Mouse (Mus musculus): Measurements from ENCODE around the gene Mrpl18.
"Not testable (repeated sequence)": the region's sequence is repeated elsewhere in the genome, so short reads cannot be mapped to it uniquely, and the experiment has no call there.

Gene Mrpl18

DNA sequence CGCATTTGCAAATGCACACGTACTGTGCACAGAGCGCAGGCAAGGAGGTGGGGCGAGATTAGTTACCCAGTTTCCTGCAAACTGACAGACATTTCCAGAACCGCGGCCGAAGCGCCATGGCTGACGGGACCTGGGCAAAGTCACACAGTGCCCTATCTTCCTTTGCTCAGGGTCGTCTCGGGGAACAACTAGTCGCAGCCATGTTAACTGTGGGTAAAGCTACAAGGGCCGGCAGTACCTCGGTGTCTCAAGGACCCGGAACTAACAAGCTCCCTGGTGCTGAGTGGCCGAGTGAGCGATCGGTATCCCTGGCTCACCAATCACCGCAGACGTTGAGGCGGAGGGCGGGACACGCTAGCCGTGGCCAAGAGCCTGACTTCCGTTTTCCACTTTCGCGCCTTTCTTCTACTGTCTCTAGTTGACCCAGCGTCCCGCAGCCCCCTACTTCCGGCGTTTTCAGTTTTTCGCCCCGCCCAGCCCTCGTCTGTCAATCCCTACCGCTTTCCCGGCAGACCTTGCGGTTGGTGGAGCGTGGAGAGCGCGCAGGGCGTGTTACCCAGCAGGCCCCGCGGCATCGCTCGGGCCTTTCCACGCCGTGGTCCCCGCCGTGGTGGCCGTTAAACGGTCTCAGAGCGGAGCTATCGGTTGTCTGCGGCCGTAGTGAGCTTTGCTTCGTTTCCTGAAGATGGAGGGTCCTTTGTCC lies at the start of gene Mrpl18:
Mrpl18 (minus strand) TSS at position 465 of the 703 bp plus-strand sequence.
- DNase-seq (ENCODE audit: inconsistent ontology term): peak; percentile 99

DNA sequence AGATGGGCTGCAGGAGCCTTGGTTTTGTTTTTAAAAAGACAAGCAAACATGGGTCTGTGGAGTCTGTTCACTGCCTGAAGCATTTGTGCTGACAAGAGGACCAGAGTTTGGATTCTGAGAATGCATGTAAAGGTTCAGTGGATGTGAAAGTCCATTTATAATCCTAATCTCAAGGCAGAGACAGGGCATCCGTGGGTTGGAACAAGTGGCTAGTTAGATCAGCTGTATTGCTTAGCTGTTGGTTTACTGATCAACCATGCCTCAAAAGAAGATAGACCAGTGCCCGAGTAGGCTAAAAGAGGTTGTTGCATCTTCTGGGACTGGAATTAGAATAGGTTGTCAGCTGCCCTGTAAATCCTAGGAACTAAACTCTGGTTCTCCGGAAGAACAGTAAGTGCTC lies 47.3 kb upstream of the Mrpl18 start:
- DNase-seq (ENCODE audit: inconsistent ontology term): no peak

DNA sequence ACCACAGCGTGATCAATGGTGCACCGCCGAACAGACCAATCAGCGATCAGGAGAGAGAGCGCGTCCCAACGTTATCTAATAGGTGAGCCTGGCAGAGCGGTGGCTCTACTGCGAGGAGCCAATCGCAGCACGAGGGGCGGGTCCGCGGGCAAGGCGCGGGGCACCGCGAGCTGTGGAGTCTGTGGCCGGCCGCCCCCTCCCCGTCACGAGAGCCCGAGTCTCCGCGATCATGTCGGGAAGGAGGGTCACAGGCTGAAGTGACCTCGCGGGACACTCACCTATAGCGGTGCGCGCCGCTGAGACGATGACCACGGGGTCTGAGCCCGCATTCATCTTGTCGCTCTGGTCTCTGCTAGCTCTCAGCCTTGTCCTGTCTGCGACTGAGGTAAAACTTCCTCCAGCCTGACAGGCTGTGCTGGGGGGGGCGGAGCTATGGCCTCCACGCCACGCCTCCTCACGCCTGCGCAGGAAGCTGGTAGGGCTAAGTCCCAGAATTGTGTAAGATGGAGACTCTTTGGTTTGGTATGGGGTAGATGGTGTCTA lies 44.3 kb upstream of the Mrpl18 start, which contains the start of gene Acat2:
Acat2 (minus strand) TSS at position 417 of the 543 bp plus-strand sequence.
- peak; percentile 95 for DNase-seq (ENCODE audit: inconsistent ontology term)

DNA sequence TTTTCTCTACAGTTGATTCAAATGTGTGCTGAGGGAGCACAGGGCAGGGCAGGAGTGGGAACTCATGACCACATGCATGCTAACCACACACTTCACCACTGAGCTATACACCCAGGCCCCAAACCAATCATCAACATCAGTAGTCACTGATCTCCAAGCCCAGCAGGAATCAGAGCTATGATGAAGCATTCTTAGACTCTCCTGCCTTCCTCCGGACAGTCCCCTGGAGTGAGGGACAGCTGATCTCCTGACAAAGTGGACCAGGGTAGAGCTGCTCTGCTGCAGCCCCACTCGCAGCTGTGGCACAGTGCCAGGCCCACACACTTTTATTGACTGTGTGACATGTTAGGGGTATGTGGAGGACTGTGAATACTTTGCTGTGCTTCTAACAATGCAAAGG lies 43.2 kb upstream of the Mrpl18 start:
- DNase-seq (ENCODE audit: inconsistent ontology term): not testable (repeated sequence)

DNA sequence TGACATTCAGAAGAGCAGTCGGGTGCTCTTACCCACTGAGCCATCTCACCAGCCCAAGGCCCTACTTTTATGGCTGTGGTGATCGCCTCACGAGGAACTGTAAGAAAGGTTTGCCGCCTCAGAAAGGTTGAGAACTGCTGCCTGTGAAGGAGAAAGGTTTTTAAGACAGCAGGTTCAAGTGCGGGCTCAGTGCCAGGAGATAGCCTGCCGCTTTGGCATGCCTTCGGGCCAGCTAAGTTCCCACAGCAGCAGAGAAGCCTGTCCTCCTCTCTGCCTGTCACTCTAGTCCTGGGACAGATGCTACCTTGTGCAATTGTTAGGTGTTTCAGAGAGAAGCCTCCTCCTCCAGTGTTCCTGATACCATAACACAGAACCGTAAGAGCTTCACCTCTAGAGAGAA lies 40.5 kb upstream of the Mrpl18 start:
- no peak for DNase-seq (ENCODE audit: inconsistent ontology term)

DNA sequence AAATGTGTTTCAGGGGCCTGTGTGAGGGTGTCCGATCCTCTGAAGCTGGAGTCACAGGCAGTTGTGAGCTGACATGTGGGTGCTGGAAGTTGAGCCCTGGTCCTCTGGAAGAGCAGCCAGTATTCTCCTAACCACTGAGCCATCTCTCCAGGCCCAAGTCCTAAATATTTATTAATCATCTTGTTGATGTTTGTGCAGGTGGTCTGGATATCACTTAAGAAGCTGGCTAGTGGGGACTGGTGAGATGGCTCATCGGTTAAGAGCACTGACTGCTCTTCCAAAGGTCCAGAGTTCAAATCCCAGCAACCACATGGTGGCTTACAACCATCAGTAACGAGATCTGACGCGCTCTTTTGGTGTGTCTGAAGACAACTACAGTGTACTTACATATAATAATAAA lies 33.5 kb upstream of the Mrpl18 start:
- no peak for DNase-seq (ENCODE audit: inconsistent ontology term)

DNA sequence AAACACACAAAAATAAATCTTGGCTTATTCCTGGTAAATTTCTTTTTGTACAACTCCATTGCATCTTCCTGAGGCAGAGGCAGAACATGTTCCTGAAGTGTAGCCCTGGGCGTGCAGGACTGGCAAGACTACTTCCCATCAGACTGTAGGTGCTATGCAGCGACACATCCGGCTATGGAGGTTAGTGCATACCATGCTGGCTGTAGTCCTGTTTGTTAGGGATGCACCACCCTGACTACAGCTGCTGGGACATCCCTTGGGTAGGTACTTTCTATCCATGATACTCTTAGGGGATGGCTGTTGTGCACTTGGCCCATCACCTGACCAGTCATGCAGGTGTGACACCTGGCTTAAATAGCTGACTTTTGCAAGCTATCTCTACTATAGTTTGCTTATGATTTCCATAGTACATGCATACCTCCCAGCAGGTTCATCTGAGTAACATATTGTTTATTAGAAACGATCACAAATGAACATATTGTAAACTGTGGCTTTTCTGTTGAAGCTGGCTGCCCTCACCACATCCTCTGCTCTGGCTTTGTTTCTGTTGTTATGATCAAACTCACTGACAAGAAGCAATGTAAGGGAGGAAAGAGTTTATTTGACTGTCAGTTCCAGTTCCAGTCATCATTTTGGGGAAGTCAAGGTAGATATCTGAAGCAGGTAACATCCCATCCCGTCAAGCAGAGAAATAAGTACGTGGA lies 26.5 kb upstream of the Mrpl18 start:
- DNase-seq (ENCODE audit: inconsistent ontology term): no peak

DNA sequence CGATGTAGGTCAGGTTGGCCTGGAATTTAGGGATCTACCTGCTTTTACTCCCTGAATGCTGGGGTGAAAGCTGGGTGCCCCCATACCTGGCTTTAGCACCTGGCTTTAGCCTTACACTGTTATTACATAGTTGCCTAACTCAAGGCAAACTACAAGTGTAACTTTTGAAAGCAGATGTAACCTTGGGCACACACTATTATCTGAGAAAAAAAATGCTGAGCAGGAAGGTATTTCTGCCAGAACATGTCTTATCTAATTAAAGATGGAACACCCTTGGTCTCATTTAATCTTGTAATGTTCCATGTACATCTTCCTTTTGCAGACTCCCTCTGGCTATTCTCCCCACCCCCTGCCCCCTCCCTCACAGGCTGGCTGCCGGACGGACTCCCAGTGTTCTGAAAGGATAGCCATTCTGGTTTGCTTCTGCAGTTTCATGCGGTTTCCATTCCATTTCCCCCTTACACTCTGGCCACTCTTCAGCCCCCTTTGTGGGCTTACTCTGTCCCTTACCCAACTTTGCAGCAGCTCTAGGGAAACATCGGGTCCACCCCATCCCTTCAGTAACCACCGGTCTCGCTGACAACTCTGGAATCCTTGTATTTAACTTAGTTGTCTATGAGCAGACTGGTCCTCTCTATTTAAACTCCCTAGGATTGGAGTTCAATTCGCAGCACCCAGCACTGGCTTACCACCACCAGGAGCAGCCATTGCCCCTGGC lies 25.6 kb upstream of the Mrpl18 start:
- no peak for DNase-seq (ENCODE audit: inconsistent ontology term)

DNA sequence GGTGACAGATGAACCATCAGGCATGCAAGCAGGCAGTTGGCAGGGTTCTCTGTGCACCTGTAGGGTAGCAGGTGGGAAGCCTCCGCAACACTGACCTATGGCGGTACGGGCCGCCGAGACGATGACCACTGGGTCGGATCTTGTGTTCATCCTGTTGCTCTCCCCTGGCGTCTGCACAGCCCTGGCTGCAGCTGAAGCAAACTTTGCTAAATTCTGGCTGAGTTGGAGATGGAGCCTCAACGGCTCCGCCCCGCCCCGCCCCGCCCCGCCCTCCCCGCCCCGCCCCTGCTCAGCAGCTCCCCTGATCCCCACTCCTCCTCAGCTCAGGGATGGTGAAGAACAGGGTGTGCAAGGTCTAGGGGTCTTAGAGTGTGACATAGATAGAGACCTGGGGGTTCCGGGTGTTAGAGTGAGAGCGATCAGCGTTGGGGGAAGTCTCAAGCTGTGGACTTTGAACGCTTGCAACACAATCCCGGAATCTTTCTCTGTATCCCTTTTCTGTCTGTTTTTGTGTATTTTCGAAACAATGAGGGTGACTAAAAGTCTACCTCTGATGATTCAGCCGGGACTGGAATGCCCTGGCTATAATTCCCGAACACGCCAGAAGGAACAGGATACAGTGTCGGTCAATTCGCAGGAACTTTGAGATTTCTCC lies 24.1 kb upstream of the Mrpl18 start, which contains the start of gene Acat3:
Acat3 (minus strand) TSS at position 450 of the 655 bp plus-strand sequence.
- peak; percentile 58 for DNase-seq (ENCODE audit: inconsistent ontology term)

DNA sequence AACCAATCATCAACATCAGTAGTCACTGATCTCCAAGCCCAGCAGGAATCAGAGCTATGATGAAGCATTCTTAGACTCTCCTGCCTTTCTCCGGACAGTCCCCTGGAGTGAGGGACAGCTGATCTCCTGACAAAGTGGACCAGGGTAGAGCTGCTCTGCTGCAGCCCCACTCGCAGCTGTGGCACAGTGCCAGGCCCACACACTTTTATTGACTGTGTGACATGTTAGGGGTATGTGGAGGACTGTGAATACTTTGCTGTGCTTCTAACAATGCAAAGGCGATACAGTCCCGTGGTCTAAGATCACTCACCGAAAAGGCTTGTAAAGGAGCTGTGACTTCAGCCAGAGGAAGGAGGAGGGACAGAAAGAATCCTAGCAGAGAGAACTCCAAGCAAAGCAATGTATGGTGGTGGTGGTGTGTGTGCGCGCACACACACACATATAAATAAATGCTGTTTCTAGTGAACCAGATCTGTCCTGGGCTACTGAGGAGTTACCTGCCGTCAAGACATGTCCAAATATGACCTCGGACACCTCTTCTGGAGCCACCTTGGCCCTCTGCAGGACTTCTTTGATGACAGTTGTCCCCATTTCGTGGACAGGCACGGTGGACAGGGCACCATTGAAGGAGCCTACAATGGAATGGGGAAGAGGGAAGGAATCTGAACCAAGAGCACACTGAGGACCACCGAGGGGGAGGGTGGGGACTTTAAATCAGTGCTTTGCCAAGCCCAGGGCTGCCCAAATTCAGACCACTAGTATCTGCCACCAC lies 23.4 kb upstream of the Mrpl18 start:
- DNase-seq (ENCODE audit: inconsistent ontology term): not testable (repeated sequence)

DNA sequence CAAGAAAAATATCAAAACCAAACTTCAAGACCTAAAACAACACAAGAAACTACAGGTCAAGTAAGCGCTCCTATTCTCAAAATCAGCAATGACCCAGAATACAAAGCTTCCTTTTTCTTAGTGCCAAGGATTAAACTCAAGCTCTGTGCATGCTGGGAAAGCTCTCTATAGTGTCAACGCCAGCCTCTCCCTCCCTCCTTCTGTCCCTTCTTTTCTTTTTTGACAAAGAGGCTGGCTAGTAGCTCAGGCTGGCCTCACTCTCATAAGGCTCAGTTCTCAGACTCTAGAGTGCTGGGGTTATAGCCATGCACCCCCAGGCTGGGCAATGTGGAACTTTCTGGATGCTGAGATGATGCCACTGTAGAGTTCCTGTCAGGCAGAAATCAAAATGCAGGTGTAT lies 21.9 kb upstream of the Mrpl18 start:
- no peak for DNase-seq (ENCODE audit: inconsistent ontology term)

DNA sequence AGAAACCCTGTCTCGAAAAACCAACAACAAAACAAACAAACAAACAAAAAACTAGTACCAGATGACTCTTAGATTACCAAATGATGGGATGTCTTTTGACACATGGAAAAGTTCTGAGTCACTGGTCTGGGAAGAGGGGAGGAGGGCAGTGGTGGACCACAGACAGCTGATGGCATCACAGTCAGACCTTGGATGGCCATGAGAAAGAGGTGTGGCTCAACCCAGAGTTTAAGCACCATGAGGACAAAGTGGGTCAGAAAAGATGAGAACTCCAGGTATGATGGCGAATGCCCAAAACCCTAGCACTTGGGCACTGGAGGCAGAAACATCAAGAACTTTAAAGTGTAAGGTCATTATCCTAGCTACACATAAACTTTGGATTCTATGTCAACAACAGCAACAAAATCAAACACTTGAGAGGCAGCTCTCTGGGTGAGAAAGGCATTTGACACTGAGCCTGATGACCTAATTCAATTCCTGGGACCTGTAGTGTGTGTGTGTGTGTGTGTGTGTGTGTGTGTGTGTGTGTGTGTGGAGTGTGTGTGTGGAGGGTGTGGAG lies 21.3 kb upstream of the Mrpl18 start:
- DNase-seq (ENCODE audit: inconsistent ontology term): peak; percentile 51

DNA sequence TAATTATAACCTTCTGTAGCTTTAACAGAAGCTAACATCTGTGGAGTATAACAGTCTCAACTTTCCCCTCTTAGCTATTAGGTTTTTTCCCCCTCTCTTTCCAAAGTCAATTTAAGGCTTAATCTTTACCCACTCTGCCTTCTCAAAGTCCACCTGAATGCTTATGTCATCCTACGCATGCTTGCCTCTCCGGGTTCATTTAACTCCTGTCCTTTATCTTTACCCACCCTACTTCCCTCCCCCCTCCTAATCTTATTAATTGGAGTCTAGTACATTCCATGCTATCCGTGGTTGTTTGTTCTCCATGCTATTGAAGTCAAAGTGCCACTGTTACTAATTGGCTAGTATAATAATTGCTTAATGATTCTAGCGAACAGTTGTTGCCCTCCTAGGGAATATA lies 19.6 kb upstream of the Mrpl18 start:
- no peak for DNase-seq (ENCODE audit: inconsistent ontology term)

DNA sequence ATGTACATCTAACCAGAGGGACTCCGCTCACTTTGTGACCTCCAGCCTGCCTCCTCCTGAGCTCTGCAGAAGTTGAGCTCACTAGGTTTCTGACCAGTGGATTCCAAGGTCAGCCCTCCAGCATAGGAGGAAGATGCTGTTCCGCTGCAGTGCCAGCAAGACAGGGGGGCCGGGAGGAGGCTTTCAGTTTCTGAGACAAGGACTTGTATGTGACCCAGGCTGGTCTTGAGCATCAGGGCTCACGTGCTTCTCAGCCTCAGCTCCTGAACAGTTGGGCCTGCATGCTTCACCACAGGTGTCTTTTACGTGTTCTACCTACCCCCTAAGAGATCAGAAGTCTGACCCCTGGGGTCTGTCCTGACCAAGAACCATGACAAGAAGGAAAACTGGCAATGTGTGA lies 15.4 kb upstream of the Mrpl18 start:
- not testable (repeated sequence) for DNase-seq (ENCODE audit: inconsistent ontology term)

DNA sequence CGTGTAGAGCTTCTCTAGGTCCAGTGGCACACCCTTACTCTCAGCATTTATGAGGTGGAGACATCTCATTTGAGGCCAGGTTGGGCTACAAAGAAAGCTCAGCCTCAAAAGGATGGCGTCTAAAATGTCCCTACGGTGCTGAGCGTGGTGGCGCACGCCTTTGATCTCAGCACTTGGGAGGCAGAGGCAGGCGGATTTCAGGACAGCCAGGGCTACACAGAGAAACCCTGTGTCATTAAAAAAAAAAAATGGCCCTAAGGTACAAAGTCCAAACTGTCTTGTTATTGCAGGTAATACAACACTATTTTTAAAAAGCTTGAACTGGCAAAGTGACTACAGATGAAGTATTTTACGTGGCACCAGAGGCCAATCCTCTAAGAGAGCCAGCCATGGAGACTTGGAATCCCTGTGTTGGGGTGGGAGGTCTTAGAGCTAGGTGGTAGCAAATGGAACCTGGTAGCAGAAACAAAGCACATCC lies 9.6 kb upstream of the Mrpl18 start:
- DNase-seq (ENCODE audit: inconsistent ontology term): no peak

DNA sequence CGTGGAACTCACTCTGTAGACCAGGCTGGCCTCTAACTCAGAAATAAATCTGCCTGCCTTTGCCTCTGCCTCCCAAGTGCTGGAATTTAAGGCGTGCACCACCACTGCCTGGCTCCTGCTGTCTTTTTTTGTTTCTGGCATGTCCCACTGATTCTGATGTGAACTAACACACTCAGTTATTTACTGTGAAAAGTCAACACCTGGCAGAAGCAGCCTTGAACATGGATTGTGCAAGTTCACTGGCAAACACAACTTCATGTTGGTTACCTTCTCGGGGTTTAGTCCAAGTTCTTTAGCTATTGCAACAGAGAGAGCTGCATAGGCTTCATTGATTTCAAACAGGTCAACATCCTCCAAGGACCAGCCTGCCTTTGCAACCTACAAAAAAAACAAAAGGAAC lies 8.9 kb upstream of the Mrpl18 start:
- DNase-seq (ENCODE audit: inconsistent ontology term): no peak

DNA sequence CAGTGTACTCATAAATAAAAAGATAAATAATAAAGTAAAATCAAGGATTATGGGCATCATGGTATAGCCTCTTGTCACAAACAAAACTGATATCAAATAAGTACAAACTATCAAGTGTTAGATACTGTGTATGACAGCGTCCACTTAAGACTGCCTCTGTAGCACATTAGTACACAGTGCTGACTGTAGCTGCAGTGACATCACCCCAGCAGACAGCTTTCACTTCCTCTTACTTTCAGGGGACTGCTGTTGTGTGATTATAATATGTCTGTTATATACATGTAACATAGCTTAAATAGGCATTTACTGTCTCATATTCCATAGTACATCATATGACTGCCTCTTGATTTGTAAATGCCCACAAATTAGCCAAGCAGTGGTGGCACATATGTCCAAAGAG lies 4.9 kb upstream of the Mrpl18 start:
- DNase-seq (ENCODE audit: inconsistent ontology term): no peak

DNA sequence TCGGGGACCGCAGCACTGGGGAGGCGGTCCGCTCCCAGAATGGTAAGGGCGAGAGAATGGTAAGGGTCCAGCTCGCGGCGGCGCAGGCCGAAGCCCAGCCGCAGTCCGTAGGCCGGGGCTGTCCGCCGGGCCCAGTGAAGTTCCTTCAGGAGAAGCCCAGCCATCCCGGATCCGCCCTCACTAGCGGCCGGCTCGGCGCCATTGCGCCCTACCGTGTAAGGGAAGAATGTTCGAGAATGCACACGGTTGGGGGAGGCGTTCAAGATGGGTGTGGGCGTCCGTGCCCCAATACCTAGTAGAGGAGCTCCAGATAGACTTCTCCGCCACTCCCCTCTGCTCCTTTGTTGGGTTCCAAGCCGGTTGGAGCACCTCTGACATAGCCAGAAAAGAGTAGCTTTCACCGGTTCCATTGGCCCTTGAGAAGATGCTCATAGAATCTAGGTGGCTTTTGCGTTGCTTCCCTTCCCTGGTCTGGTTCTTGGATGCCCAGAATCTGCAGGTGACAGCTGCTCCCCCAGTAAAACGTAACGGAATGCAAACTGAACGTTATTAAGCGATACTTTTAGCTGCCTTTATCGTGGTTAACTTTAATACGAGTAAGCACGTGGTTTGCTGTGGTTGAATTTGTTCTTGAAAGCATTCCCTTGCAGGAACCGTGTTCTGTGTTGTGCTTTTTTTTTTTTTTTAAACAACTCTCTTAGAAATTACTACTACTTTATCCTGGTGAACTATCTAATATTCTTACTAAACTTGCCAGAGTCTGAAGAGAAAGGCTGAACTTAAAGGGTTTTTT lies 639 bp upstream of the Mrpl18 start:
- DNase-seq (ENCODE audit: inconsistent ontology term): no peak

DNA sequence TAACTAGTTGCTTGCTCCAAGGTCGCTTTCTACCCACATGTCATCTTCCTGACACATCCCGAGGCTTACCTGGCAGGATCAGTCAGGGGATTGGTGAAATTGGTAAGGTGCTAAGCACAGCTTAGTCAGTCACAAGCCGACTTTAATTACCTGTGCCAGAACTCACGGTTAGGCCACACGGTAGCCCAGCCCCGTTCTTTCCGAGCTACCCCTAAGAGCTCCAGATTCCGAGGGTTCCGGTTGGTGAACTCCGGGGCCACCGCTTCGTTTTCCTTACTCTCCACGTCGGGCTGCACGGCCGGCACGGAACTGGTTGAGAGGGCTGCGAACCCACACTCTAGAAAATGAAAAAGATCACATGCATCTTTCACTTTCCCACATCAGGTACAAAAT lies 661 bp downstream of the Mrpl18 start, which contains the start of gene Tcp1:
Tcp1 (plus strand) TSS at position 214 of the 393 bp plus-strand sequence.
- DNase-seq (ENCODE audit: inconsistent ontology term): no peak

DNA sequence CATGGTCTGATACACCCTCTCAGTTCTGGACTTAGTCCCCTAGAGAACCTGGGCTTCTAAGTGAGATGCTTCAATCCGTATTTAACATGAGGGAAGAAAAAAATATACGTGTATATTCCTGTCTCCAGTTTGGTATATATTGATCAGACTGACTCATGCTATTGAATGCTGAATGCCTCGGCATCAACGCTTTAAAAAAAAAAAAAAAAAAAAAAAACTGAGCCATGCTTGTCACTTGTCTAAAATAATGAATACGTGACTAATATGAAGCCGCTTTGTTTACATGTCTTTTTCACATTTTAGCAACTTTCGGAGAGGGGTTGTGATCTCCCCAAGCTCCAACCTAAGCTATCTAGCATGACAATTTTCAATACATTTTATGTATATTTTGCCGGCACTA lies 5.8 kb downstream of the Mrpl18 start:
- DNase-seq (ENCODE audit: inconsistent ontology term): no peak

Measured in Muller cell, postnatal 12 days (primary cell).